Mouse (Mus musculus) hindbrain, embryonic 16.5 days (tissue): ENCODE data around the gene Itgb2l. TPM values are rescaled to one million over a fixed set of nuclear protein-coding genes. Genes with fewer than 3 reads are reported as not detected.

Experiments
- ATAC-seq: fragments of 200-750 bp; cut with Nextera tagmentation; 2 replicates; pipeline ENCODE4 v1.8.0; 2017; ENCODE audit warnings: moderate TSS enrichment, moderate library complexity
- H3K27ac ChIP-seq: fragments of 300-500 bp; sonication (generic); 2 replicates; pipeline ENCODE4 v1.5.1; 2014; ENCODE audit warnings: low read depth, mild to moderate bottlenecking, control low read depth, low read length, moderate library complexity
- H3K27me3 ChIP-seq: fragments of 300-500 bp; sonication (generic); replicated peaks from 2 replicates; pipeline ENCODE4 v1.6.1; 2014; ENCODE audit warnings: low read length; ENCODE audit not compliant: control insufficient read depth, insufficient read depth
- H3K36me3 ChIP-seq: fragments of 300-500 bp; sonication (generic); 2 replicates; pipeline ENCODE4 v1.6.1; 2014; ENCODE audit warnings: mild to moderate bottlenecking, low read length, moderate library complexity, mixed read lengths; ENCODE audit not compliant: control insufficient read depth, insufficient read depth
- H3K4me1 ChIP-seq: fragments of 300-500 bp; sonication (generic); 2 replicates; pipeline ENCODE4 v1.6.1; 2014; ENCODE audit warnings: low read depth, low read length; ENCODE audit not compliant: control insufficient read depth, insufficient read depth
- H3K4me2 ChIP-seq: fragments of 300-500 bp; sonication (generic); 2 replicates; pipeline ENCODE4 v1.6.1; 2014; ENCODE audit warnings: mild to moderate bottlenecking, low read length, control low read depth, moderate library complexity
- H3K4me3 ChIP-seq: fragments of 300-500 bp; sonication (generic); 2 replicates; pipeline ENCODE4 v1.5.1; 2014; ENCODE audit warnings: mild to moderate bottlenecking, low read length, control low read depth, moderate library complexity
- H3K9ac ChIP-seq: fragments of 300-500 bp; sonication (generic); 2 replicates; pipeline ENCODE4 v1.6.1; 2014; ENCODE audit warnings: low read depth, mild to moderate bottlenecking, control low read depth, low read length, moderate library complexity
- H3K9me3 ChIP-seq: fragments of 300-500 bp; sonication (generic); 2 replicates; pipeline ENCODE4 v1.6.1; 2014; ENCODE audit warnings: mild to moderate bottlenecking, low read length, moderate library complexity; ENCODE audit not compliant: control insufficient read depth
- WGBS: fragments of 180-500 bp; shearing (Covaris S2); extraction: QIAGEN DNeasy Blood & Tissue Kit; methylation state at CpG from one replicate; pipeline ENCODE4 v1.1.7; 2014; 5-methylcytosine and 5-hydroxymethylcytosine counted together
- polyA plus RNA-seq: library from polyadenylated mRNA; unstranded; fragments of >200 nt; fragmentation: Nextera tagmentation; extraction: Ambion mirVana; gene quantifications from 2 replicates; pipeline ENCODE4 v1.2.1, GENCODE M21; 2015

The Itgb2l gene
- polyA plus RNA-seq, 1 experiment from 2014 or later = 0.11 TPM

DNA sequence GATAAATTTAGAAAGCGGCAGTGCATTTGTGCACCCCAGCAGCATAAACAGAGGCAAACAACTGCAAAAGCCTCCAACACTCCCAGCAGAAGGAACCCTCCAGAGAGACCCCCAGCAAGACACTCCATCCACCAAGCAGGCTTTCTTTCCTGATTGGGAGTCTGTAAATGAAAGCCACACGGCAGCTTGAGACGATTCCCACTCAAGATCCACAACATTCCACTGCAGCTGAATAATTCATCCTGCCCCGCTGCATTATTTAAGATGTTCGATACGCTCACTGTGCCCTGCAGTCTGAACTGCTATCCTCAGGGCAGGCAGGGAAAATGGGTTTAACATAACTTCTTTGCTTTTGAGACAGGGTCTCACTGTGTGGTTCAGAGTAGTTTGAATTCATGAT lies 41.1 kb downstream of the Itgb2l start:
- H3K36me3 ChIP-seq = no peaks in the 10 kb centered on the region
- no peak overlapping the region for H3K4me3 ChIP-seq
- H3K27ac ChIP-seq = no peak overlapping the region
- ATAC-seq = no peak
- no peaks in the 10 kb centered on the region for H3K27me3 ChIP-seq
- H3K9ac ChIP-seq = no peak overlapping the region
- H3K4me1 ChIP-seq = no peaks in the 10 kb centered on the region; the same call in 1 of the 2 replicates
- no peak overlapping the region for H3K4me2 ChIP-seq
- H3K9me3 ChIP-seq = no peaks in the 10 kb centered on the region
- 59% methylated on average over 6 of the region's 6 CpGs for WGBS

DNA sequence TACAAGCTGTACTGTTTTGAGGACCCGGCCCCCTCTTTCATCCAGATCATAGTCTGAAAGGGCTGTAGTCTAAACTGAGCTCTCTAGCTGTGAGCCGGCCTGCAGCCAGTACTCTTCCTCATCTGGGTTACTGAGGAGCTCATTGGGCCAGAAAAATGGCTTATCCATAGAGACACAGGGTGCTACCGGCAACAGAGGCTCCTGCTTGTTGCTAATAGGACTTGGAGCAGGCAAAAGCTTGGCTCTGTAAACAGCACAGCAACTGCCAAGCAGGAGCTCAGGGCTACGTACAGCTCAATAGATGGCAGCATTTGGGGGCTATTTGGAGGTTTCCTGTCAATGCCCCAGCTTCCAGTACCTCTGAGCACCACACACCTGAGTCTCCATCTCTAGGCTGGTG lies 43.4 kb downstream of the Itgb2l start:
- Histone ChIP-seq H3K36me3 (no peaks in the 10 kb centered on the region), H3K4me2 (no peak overlapping the region), H3K9ac (no peak overlapping the region), H3K27me3 (no peaks in the 10 kb centered on the region), H3K27ac (no peak overlapping the region), H3K4me3 (no peak overlapping the region), H3K4me1 (no peaks in the 10 kb centered on the region; the same call in 1 of the 2 replicates), H3K9me3 (no peaks in the 10 kb centered on the region)
- 57% methylated on average over 4 of the region's 4 CpGs for WGBS
- peak; percentile 76 for ATAC-seq

DNA sequence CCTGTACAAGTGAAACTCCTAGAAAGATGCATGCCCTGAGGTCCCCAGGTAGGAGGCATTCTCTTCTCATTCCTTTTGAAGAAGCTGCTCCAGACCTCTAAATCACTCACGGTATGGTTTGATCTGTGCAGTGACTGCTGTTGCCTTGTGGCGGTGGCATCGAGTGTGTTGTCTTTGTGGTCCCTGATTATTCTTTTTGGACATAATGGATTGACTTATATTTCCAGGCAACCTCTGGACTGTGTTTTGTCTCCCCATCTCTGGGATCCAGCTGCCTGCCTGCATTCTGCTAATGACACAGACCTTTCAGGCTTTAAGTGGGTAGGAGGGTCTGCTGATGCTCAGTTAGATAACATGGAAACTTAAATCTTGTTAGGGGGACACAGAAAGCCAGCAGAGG lies 44.6 kb downstream of the Itgb2l start:
- Histone ChIP-seq H3K27ac (no peak overlapping the region), H3K9ac (no peak overlapping the region), H3K9me3 (no peaks in the 10 kb centered on the region), H3K4me3 (no peak overlapping the region), H3K27me3 (no peaks in the 10 kb centered on the region), H3K4me1 (no peaks in the 10 kb centered on the region; the same call in 1 of the 2 replicates), H3K36me3 (no peaks in the 10 kb centered on the region), H3K4me2 (no peak overlapping the region)
- WGBS = 93% methylated on average over 3 of the region's 3 CpGs
- no peak for ATAC-seq

DNA sequence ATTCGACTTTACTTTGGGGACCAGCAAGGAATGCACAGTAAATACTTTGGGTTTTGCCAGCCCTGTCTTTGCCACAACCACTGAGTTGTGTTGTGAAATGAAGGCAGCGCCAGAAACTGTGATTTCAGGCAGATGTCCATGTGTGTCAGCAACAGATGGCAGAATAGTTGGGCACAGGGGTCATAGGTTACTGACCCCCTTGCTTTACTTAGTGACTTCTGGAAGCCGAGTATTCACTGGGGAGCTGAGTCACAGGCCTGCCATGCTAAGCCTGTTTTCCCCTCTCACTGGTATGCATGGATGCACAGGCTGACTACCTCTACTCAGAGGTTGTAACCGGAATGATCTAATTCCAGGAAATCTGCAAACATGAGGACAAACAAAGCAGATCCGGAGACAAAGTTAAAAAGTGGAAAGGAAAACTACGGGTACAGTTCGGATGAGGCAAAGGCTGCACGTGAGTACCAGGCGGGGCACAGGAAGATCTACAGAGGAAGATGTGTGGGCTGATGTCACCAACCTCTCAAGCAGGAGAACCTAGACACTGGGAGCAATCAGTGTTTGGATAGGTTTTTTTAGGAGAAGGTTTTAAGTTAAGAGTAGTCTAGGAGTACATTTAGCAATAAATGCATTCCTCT lies 47.3 kb downstream of the Itgb2l start:
- Histone ChIP-seq H3K27me3 (no peaks in the 10 kb centered on the region), H3K9ac (no peak overlapping the region), H3K36me3 (no peaks in the 10 kb centered on the region), H3K4me1 (no peaks in the 10 kb centered on the region; the same call in 1 of the 2 replicates), H3K27ac (no peak overlapping the region), H3K4me3 (no peak overlapping the region), H3K9me3 (no peaks in the 10 kb centered on the region), H3K4me2 (no peak overlapping the region)
- ATAC-seq = no peak
- WGBS = 73% methylated on average over 9 of the region's 9 CpGs

DNA sequence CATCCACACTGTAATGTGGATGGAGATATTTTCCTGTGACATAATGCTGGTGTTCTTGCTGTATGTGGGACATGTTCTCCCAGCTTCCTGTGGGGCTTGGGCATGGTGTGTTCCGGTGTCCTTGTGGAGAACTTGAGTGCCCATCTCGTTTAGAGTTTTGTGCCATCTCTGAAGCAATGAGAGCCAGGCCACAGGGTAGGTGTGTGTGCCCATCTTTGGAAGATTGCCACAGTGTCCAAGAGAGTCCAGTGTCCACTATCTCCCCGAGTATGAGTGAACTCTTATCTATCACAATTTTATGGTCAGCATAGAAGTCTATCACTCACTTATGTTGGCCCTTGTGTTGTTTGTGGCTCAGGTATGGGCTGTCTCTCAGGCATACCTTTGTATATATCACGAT lies 47.9 kb downstream of the Itgb2l start:
- Histone ChIP-seq H3K4me3 (no peak overlapping the region), H3K27ac (no peak overlapping the region), H3K9ac (no peak overlapping the region), H3K27me3 (no peaks in the 10 kb centered on the region), H3K4me1 (no peaks in the 10 kb centered on the region; the same call in 1 of the 2 replicates), H3K36me3 (no peaks in the 10 kb centered on the region), H3K4me2 (no peak overlapping the region), H3K9me3 (no peaks in the 10 kb centered on the region)
- WGBS = 76% methylated on average over 4 of the region's 4 CpGs
- ATAC-seq = no peak

DNA sequence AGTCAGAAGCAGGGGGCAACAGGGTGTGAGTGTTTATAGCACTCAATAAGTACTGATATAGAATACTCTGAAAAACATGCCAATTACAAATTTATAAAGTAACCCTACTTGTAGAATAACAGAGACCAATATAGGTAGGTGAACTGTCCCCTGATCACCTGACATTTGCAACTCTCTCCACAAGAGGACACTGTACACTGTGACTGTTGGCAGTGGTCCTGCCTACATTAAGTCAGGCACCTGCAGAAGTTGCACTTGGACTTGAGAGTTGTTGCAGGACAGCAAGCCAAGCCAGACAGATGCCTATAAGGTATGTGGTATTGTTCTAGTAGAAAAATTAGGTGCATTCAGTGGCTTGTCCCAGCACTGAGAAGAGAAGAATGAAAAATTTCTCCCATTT lies 52.3 kb downstream of the Itgb2l start:
- Histone ChIP-seq H3K27me3 (no peaks in the 10 kb centered on the region), H3K4me3 (no peak overlapping the region), H3K27ac (no peak overlapping the region), H3K9ac (no peak overlapping the region), H3K36me3 (no peaks in the 10 kb centered on the region), H3K4me1 (no peaks in the 10 kb centered on the region), H3K4me2 (no peak overlapping the region), H3K9me3 (no peaks in the 10 kb centered on the region)
- no peak for ATAC-seq

DNA sequence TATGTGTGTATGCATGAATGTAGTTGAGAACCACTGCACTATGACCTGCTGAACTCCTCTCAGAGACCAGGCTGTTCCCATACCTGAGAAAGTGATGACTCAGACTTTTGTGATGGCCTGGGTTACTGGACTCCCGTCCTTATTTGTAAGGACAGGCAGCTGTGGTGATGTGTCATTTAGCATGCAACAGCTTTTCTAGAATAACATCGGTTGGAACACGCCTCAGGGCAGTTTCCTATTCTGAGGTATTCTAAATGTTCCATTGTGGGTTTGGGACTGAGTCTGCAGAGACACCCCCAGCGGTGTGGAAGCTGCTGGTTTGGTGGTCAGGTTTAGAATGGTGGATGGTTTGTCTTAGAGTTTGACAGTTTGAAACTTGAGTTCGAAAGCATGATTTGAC lies 54.9 kb downstream of the Itgb2l start:
- Histone ChIP-seq H3K9me3 (no peaks in the 10 kb centered on the region), H3K4me1 (no peaks in the 10 kb centered on the region), H3K36me3 (no peaks in the 10 kb centered on the region), H3K27ac (no peak overlapping the region), H3K4me2 (no peak overlapping the region), H3K9ac (no peak overlapping the region), H3K4me3 (no peak overlapping the region), H3K27me3 (no peaks in the 10 kb centered on the region)
- WGBS = 90% methylated on average over 5 of the region's 5 CpGs
- no peak for ATAC-seq

DNA sequence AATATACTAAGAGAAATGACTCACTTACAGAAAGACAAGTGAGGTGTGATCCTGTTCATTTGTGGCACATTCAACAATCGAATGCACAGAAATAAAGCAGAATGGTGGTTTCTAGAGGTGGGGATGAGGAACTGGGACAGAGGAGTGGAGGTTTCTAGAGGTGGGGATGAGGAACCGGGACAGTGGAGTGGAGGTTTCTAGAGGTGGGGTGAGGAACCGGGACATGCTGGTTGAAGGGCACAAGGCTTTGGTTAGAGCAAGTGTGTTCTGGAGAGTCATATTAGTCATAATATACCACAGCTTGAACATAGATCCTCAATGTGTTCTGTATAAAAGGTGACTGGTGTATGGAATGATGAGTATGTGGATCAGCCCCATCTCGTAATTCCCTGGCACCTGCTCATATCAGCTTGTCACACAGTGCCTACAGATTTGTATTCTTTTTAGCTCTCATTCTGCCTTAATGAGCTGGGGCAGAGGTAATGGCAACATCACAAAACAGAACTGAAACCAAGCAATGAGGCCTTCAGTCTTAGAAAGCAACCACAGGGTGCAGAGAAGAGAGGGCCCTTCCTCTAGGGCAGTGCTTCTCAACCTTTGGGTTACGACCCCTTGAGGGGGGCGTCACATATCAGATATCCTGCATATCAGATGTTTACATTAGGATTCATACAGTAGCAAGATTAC lies 55.6 kb downstream of the Itgb2l start:
- Histone ChIP-seq H3K27me3 (no peaks in the 10 kb centered on the region), H3K4me2 (no peak overlapping the region), H3K4me3 (no peak overlapping the region), H3K36me3 (no peaks in the 10 kb centered on the region), H3K4me1 (no peaks in the 10 kb centered on the region), H3K9ac (no peak overlapping the region), H3K9me3 (no peaks in the 10 kb centered on the region), H3K27ac (no peak overlapping the region)
- WGBS = 90% methylated on average over 6 of the region's 6 CpGs
- ATAC-seq = no peak

DNA sequence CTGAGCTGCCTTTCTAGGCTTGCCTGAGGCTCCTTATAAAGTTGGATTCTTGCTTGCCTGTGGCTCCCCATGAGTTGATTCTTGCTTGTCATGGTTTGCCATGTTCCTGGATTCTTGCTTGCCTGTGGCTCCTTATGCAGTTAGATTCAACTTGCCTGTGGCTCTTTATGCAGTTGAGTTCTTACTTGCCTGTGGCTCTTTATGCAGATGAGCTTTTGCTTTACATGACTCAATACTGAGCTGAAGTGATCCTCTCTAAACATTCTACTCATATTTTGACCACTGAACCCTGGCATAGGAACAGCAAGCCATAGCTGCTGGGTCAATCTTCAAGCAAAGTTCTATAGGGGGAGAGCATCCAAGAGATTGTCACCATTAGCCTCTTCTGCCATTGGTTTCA lies 58.7 kb downstream of the Itgb2l start:
- Histone ChIP-seq H3K36me3 (no peaks in the 10 kb centered on the region), H3K4me1 (no peaks in the 10 kb centered on the region), H3K9ac (no peak overlapping the region), H3K4me2 (no peak overlapping the region), H3K27me3 (no peaks in the 10 kb centered on the region), H3K4me3 (no peak overlapping the region), H3K27ac (no peak overlapping the region), H3K9me3 (no peaks in the 10 kb centered on the region)
- ATAC-seq = no peak
